Mouse (Mus musculus): ENCODE measurements around the gene Tbx1. TPM values are rescaled to one million over a fixed set of nuclear protein-coding genes. Genes with fewer than 3 reads are reported as not detected.

Gene Tbx1
- polyA plus RNA-seq, 1 experiment from 2014 or later: not detected

- Histone ChIP-seq H3K4me2 (ENCODE audit: low read depth, low read length) (no peak overlapping the region), H3K27me3 (ENCODE audit: insufficient read depth, low read length) (peaks cover 17% of the 10 kb centered on the region), H3K4me1 (ENCODE audit: insufficient read depth) (peaks cover 5% of the 10 kb centered on the region; the same call in 1 of the 2 replicates), H3K9ac (replicated peaks) (no peak overlapping the region), H3K36me3 (replicated peaks; ENCODE audit: insufficient read depth, low read length) (no peaks in the 10 kb centered on the region), H3K4me3 (ENCODE audit: low read depth, low read length) (no peak overlapping the region), H3K9me3 (ENCODE audit: low read length) (no peaks in the 10 kb centered on the region), H3K27ac (ENCODE audit: low read depth) (no peak overlapping the region)
- ATAC-seq (no peak), DNase-seq (no peak)
- TF ChIP-seq CTCF (IDR thresholded peaks at IDR 0.05; ENCODE audit: low read depth) (no peak), EP300 (IDR thresholded peaks at IDR 0.05; ENCODE audit: low read depth) (no peak)
- whole genome bisulfite sequencing (ENCODE audit: insufficient replicate concordance): 50% methylated on average over 2 of the region's 2 CpGs
Observed at GRCm38 (mm10) chr16:18632816-18633215, 42.3 kb upstream of the Tbx1 start.

- ATAC-seq (no peak), DNase-seq (no peak)
- WGBS (ENCODE audit: insufficient replicate concordance): 50% methylated on average over 3 of the region's 3 CpGs
- no peak overlapping the region for H3K4me3 ChIP-seq (ENCODE audit: low read depth, low read length)
- no peak overlapping the region for H3K9ac ChIP-seq (replicated peaks)
- H3K36me3 ChIP-seq (replicated peaks; ENCODE audit: insufficient read depth, low read length): no peaks in the 10 kb centered on the region
- H3K4me2 ChIP-seq (ENCODE audit: low read depth, low read length): no peak overlapping the region
- no peak overlapping the region for H3K27ac ChIP-seq (ENCODE audit: low read depth)
- no peaks in the 10 kb centered on the region for H3K9me3 ChIP-seq (ENCODE audit: low read length)
- H3K4me1 ChIP-seq (ENCODE audit: insufficient read depth): peaks cover 5% of the 10 kb centered on the region; the same call in 1 of the 2 replicates
- TF ChIP-seq EP300 (IDR thresholded peaks at IDR 0.05; ENCODE audit: low read depth) (no peak), CTCF (IDR thresholded peaks at IDR 0.05; ENCODE audit: low read depth) (peak; percentile 33)
- peaks cover 25% of the 10 kb centered on the region for H3K27me3 ChIP-seq (ENCODE audit: insufficient read depth, low read length)
Observed at GRCm38 (mm10) chr16:18632059-18632458, 41.6 kb upstream of the Tbx1 start.

- no peak for ATAC-seq
- DNase-seq: no peak
- Histone ChIP-seq H3K4me1 (ENCODE audit: insufficient read depth) (peaks cover 8% of the 10 kb centered on the region), H3K36me3 (replicated peaks; ENCODE audit: insufficient read depth, low read length) (no peaks in the 10 kb centered on the region), H3K4me2 (ENCODE audit: low read depth, low read length) (no peak overlapping the region), H3K4me3 (ENCODE audit: low read depth, low read length) (no peak overlapping the region), H3K27me3 (ENCODE audit: insufficient read depth, low read length) (peaks cover 30% of the 10 kb centered on the region), H3K9ac (replicated peaks) (no peak overlapping the region), H3K9me3 (ENCODE audit: low read length) (no peaks in the 10 kb centered on the region), H3K27ac (ENCODE audit: low read depth) (no peak overlapping the region)
- TF ChIP-seq EP300 (IDR thresholded peaks at IDR 0.05; ENCODE audit: low read depth) (no peak), CTCF (IDR thresholded peaks at IDR 0.05; ENCODE audit: low read depth) (no peak)
- 56% methylated on average over 7 of the region's 7 CpGs for WGBS (ENCODE audit: insufficient replicate concordance)
Observed at GRCm38 (mm10) chr16:18631141-18631540, 40.7 kb upstream of the Tbx1 start.

GRCm38 (mm10) chr16:18630291-18630690 lies 39.8 kb upstream of the Tbx1 start:
- Histone ChIP-seq H3K27me3 (ENCODE audit: insufficient read depth, low read length) (peaks cover 39% of the 10 kb centered on the region), H3K36me3 (replicated peaks; ENCODE audit: insufficient read depth, low read length) (no peaks in the 10 kb centered on the region), H3K4me2 (ENCODE audit: low read depth, low read length) (peak overlapping the region; percentile 84), H3K27ac (ENCODE audit: low read depth) (no peak overlapping the region), H3K4me1 (ENCODE audit: insufficient read depth) (peaks cover 14% of the 10 kb centered on the region), H3K4me3 (ENCODE audit: low read depth, low read length) (no peak overlapping the region), H3K9me3 (ENCODE audit: low read length) (no peaks in the 10 kb centered on the region), H3K9ac (replicated peaks) (no peak overlapping the region)
- no peak for DNase-seq
- no peak for TF ChIP-seq EP300 (IDR thresholded peaks at IDR 0.05; ENCODE audit: low read depth)
- TF ChIP-seq CTCF (IDR thresholded peaks at IDR 0.05; ENCODE audit: low read depth): no peak
- WGBS (ENCODE audit: insufficient replicate concordance): 48% methylated on average over 5 of the region's 5 CpGs
- no peak for ATAC-seq

- ATAC-seq: peak; percentile 64
- H3K27ac ChIP-seq (ENCODE audit: low read depth): no peak within 1 kb of the TSS
- H3K4me1 ChIP-seq (ENCODE audit: insufficient read depth): peaks cover 14% of the 10 kb centered on the region
- 3% methylated on average over 71 of the region's 93 CpGs for WGBS (ENCODE audit: insufficient replicate concordance)
- H3K36me3 ChIP-seq (replicated peaks; ENCODE audit: insufficient read depth, low read length): no peaks in the 10 kb centered on the region
- H3K9ac ChIP-seq (replicated peaks): peak within 1 kb of the TSS; percentile 62
- peak within 1 kb of the TSS; percentile 84 for H3K4me2 ChIP-seq (ENCODE audit: low read depth, low read length)
- peaks cover 45% of the 10 kb centered on the region for H3K27me3 ChIP-seq (ENCODE audit: insufficient read depth, low read length)
- H3K4me3 ChIP-seq (ENCODE audit: low read depth, low read length): peak within 1 kb of the TSS; percentile 58
- no peak for TF ChIP-seq EP300 (IDR thresholded peaks at IDR 0.05; ENCODE audit: low read depth)
- TF ChIP-seq CTCF (IDR thresholded peaks at IDR 0.05; ENCODE audit: low read depth): no peak
- DNase-seq: peak; percentile 66
- H3K9me3 ChIP-seq (ENCODE audit: low read length): no peaks in the 10 kb centered on the region
Observed at GRCm38 (mm10) chr16:18629390-18630231, 39.1 kb upstream of the Tbx1 start, which contains the start of gene Sept5. TSS of gene Sept5 (minus strand) at chr16:18629954.

- no peaks in the 10 kb centered on the region for H3K9me3 ChIP-seq (ENCODE audit: low read length)
- no peaks in the 10 kb centered on the region for H3K36me3 ChIP-seq (replicated peaks; ENCODE audit: insufficient read depth, low read length)
- H3K9ac ChIP-seq (replicated peaks): no peak overlapping the region
- no peak for DNase-seq
- peak overlapping the region; percentile 58 for H3K4me3 ChIP-seq (ENCODE audit: low read depth, low read length)
- 30% methylated on average over 2 of the region's 2 CpGs for WGBS (ENCODE audit: insufficient replicate concordance)
- no peak overlapping the region for H3K27ac ChIP-seq (ENCODE audit: low read depth)
- TF ChIP-seq EP300 (IDR thresholded peaks at IDR 0.05; ENCODE audit: low read depth): no peak
- TF ChIP-seq CTCF (IDR thresholded peaks at IDR 0.05; ENCODE audit: low read depth): no peak
- H3K27me3 ChIP-seq (ENCODE audit: insufficient read depth, low read length): peaks cover 52% of the 10 kb centered on the region
- peaks cover 14% of the 10 kb centered on the region for H3K4me1 ChIP-seq (ENCODE audit: insufficient read depth)
- peak overlapping the region; percentile 84 for H3K4me2 ChIP-seq (ENCODE audit: low read depth, low read length)
- ATAC-seq: no peak
Observed at GRCm38 (mm10) chr16:18628948-18629340, 38.5 kb upstream of the Tbx1 start.

Measured in liver, postnatal 0 days (tissue).